Comparison of ENCODE assay signal across 13 mouse cellular contexts in the genomic region with DNA sequence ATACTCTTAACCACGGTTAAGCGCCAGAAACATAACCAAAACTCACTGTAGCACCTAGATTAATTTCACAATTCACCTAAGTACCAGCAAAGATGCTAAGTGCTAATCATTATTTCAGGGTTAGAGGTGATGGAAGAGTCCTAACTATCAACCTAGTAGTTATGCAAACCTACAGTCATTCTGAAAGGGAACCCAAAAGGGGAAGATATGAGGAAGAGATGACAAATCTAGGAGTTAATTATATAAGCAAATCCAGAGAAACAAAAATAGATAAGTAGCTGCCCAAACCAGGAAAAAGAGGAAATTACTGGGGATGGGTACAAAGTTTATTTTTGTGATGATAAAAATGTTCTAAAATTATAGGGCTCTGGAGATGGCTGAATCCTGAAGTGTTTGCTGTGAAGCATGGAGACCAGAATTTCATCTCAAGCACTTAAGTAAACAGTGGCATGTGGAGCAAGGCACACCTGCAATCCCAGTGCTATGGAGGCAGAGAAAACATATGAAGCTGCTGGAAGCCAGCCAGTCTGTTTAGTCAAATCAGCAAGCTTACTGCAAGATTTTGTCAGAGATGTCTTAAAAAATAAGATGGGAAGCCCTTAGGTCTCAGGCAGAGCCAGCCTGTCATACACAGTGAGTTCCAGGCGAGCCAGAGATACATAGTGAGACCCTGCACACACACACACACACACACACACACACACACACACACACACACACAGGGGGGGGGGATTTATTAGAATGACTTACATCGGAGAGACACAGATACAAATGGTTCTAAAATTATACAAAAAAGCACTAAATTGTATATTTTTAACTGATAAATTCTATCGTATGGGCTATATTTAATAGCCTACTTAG. TPM values are rescaled to one million over a fixed set of nuclear protein-coding genes. Genes with fewer than 3 reads are reported as not detected.
DNase-seq lines count a peak whose midpoint lies in the region; ATAC-seq lines count a peak whose summit lies in the region.
"Had no signal": no experiment of that assay in that cellular context is flagged by ENCODE, and none has a peak within 500 bp of the region (broad histone marks: within the 10 kb centered on the region; RNA-seq: fewer than 3 reads in every experiment).

No protein-coding gene starts in this region.

- WGBS in embryonic facial prominence, embryonic 14.5 days: 88% methylated on average over 5 of the region's 5 CpGs
- WGBS in embryonic facial prominence, embryonic 10.5 days: 90% methylated on average over 5 of the region's 5 CpGs
- WGBS in midbrain, embryonic 14.5 days: 94% methylated on average over 5 of the region's 5 CpGs
- WGBS in midbrain, embryonic 10.5 days: 87% methylated on average over 5 of the region's 5 CpGs
- 92% methylated on average over 5 of the region's 5 CpGs for WGBS in kidney, embryonic 16.5 days

- no peaks in the 10 kb centered on the region; the same call in 1 of the 2 replicates for H3K9me3 ChIP-seq in embryonic facial prominence, embryonic 14.5 days (ENCODE audit: control insufficient read depth, low read length)
- peaks cover 2% of the 10 kb centered on the region; the same call in 1 of the 2 replicates for H3K9me3 ChIP-seq in embryonic facial prominence, embryonic 10.5 days
- no peaks in the 10 kb centered on the region for H3K9me3 ChIP-seq in midbrain, embryonic 14.5 days (ENCODE audit: control insufficient read depth, low read length)
- H3K9me3 ChIP-seq in midbrain, embryonic 10.5 days (replicated peaks): no peaks in the 10 kb centered on the region
- no peaks in the 10 kb centered on the region for H3K9me3 ChIP-seq in kidney, embryonic 16.5 days (ENCODE audit: low read length)
- H3K9me3 ChIP-seq: embryonic facial prominence, embryonic 12.5 days; neural tube, embryonic 15.5 days had no signal

- H3K4me3 ChIP-seq in embryonic facial prominence, embryonic 14.5 days (ENCODE audit: low read depth, low read length): no peak overlapping the region
- no peak overlapping the region for H3K4me3 ChIP-seq in embryonic facial prominence, embryonic 10.5 days
- H3K4me3 ChIP-seq in midbrain, embryonic 14.5 days (replicated peaks; ENCODE audit: low read depth, low read length): no peak overlapping the region
- no peak overlapping the region for H3K4me3 ChIP-seq in midbrain, embryonic 10.5 days
- H3K4me3 ChIP-seq in kidney, embryonic 16.5 days (ENCODE audit: low read length): no peak overlapping the region
- H3K4me3 ChIP-seq: embryonic facial prominence, embryonic 12.5 days; neural tube, embryonic 15.5 days had no signal

- H3K36me3 ChIP-seq in embryonic facial prominence, embryonic 14.5 days (ENCODE audit: control insufficient read depth, insufficient read depth, low read length): peaks cover 8% of the 10 kb centered on the region; the same call in 1 of the 2 replicates
- H3K36me3 ChIP-seq in embryonic facial prominence, embryonic 10.5 days (replicated peaks): peaks cover 31% of the 10 kb centered on the region
- peaks cover 3% of the 10 kb centered on the region; the same call in 1 of the 2 replicates for H3K36me3 ChIP-seq in midbrain, embryonic 14.5 days (ENCODE audit: control insufficient read depth, insufficient read depth, low read length)
- H3K36me3 ChIP-seq in midbrain, embryonic 10.5 days: peaks cover 24% of the 10 kb centered on the region
- peaks cover 3% of the 10 kb centered on the region; the same call in 1 of the 2 replicates for H3K36me3 ChIP-seq in kidney, embryonic 16.5 days (ENCODE audit: insufficient read depth, low read length)
- H3K36me3 ChIP-seq: embryonic facial prominence, embryonic 12.5 days had no signal

- H3K27me3 ChIP-seq in embryonic facial prominence, embryonic 14.5 days (replicated peaks; ENCODE audit: control insufficient read depth, insufficient read depth, low read length): no peaks in the 10 kb centered on the region
- no peaks in the 10 kb centered on the region for H3K27me3 ChIP-seq in embryonic facial prominence, embryonic 10.5 days (replicated peaks; ENCODE audit: low read depth, poor library complexity, severe bottlenecking)
- H3K27me3 ChIP-seq in midbrain, embryonic 14.5 days (ENCODE audit: control insufficient read depth, insufficient read depth, low read length): no peaks in the 10 kb centered on the region
- no peaks in the 10 kb centered on the region for H3K27me3 ChIP-seq in midbrain, embryonic 10.5 days (ENCODE audit: low read depth, poor library complexity, severe bottlenecking)
- H3K27me3 ChIP-seq in kidney, embryonic 16.5 days (ENCODE audit: insufficient read depth, low read length): no peaks in the 10 kb centered on the region
- H3K27me3 ChIP-seq: embryonic facial prominence, embryonic 12.5 days; neural tube, embryonic 15.5 days; Patski had no signal

- H3K27ac ChIP-seq in embryonic facial prominence, embryonic 14.5 days (replicated peaks; ENCODE audit: low read depth, low read length): no peak overlapping the region
- H3K27ac ChIP-seq in embryonic facial prominence, embryonic 10.5 days (replicated peaks): no peak overlapping the region
- H3K27ac ChIP-seq in midbrain, embryonic 14.5 days (replicated peaks; ENCODE audit: low read depth, low read length): no peak overlapping the region
- H3K27ac ChIP-seq in midbrain, embryonic 10.5 days (replicated peaks): no peak overlapping the region
- no peak overlapping the region for H3K27ac ChIP-seq in kidney, embryonic 16.5 days (ENCODE audit: low read length)
- H3K27ac ChIP-seq: embryonic facial prominence, embryonic 12.5 days; neural tube, embryonic 15.5 days had no signal

- H3K4me1 ChIP-seq in embryonic facial prominence, embryonic 14.5 days (ENCODE audit: control insufficient read depth, insufficient read depth, low read length): no peaks in the 10 kb centered on the region
- H3K4me1 ChIP-seq in embryonic facial prominence, embryonic 10.5 days: peaks cover 7% of the 10 kb centered on the region; the same call in 1 of the 2 replicates
- peaks cover 5% of the 10 kb centered on the region; the same call in 1 of the 2 replicates for H3K4me1 ChIP-seq in midbrain, embryonic 14.5 days (ENCODE audit: control insufficient read depth, insufficient read depth, low read length)
- H3K4me1 ChIP-seq in midbrain, embryonic 10.5 days: no peaks in the 10 kb centered on the region
- no peaks in the 10 kb centered on the region for H3K4me1 ChIP-seq in kidney, embryonic 16.5 days (ENCODE audit: insufficient read depth, low read length)
- H3K4me1 ChIP-seq: embryonic facial prominence, embryonic 12.5 days had no signal

- no peak for ATAC-seq in embryonic facial prominence, embryonic 14.5 days (ENCODE audit: low read depth)
- no peak for ATAC-seq in midbrain, embryonic 14.5 days (ENCODE audit: low FRiP score, low TSS enrichment)
- peak; percentile 59 for ATAC-seq in megakaryocyte progenitor cell, adult 5-6 weeks (replicated peaks; ENCODE audit: poor library complexity)
- no peak for ATAC-seq in kidney, embryonic 16.5 days (ENCODE audit: low FRiP score, low TSS enrichment)
- ATAC-seq: Patski had no signal

- peak; percentile 70 for DNase-seq in embryonic facial prominence, embryonic 14.5 days (ENCODE audit: low spot score)
- no peak for DNase-seq in embryonic facial prominence, embryonic 10.5 days (ENCODE audit: low spot score)
- peak; percentile 18 for DNase-seq in midbrain, embryonic 14.5 days
- no peak for DNase-seq in midbrain, embryonic 10.5 days (ENCODE audit: low spot score)
- no peak for DNase-seq in B cell, adult 2 months
- DNase-seq in kidney, postnatal 25 days: no peak
- DNase-seq: gastrocnemius, postnatal 36 days; kidney, adult 18-20 months had no signal

- H3K4me2 ChIP-seq in embryonic facial prominence, embryonic 14.5 days (ENCODE audit: low read depth, low read length): no peak overlapping the region
- no peak overlapping the region for H3K4me2 ChIP-seq in midbrain, embryonic 14.5 days (ENCODE audit: low read length)
- H3K4me2 ChIP-seq in kidney, embryonic 16.5 days (replicated peaks; ENCODE audit: low read depth, low read length): no peak overlapping the region
- H3K4me2 ChIP-seq: embryonic facial prominence, embryonic 12.5 days; neural tube, embryonic 15.5 days had no signal

- H3K9ac ChIP-seq in embryonic facial prominence, embryonic 14.5 days (ENCODE audit: low read depth, low read length): no peak overlapping the region
- no peak overlapping the region for H3K9ac ChIP-seq in midbrain, embryonic 14.5 days (replicated peaks; ENCODE audit: low read length)
- no peak overlapping the region for H3K9ac ChIP-seq in kidney, embryonic 16.5 days (replicated peaks; ENCODE audit: low read length)
- H3K9ac ChIP-seq: embryonic facial prominence, embryonic 12.5 days; neural tube, embryonic 15.5 days had no signal

RNA-seq across cellular contexts. Expression of a gene that starts 45.9 kb away (rescaled TPM):
- polyA plus RNA-seq in embryonic facial prominence, embryonic 14.5 days (2014; fragmentation: Nextera tagmentation; extraction: Ambion mirVana): 36.8 and 44.6 TPM in 2 replicates
- 57.7 and 66.4 TPM in 2 replicates for polyA plus RNA-seq in embryonic facial prominence, embryonic 10.5 days (2016; fragmentation: Nextera tagmentation; extraction: Ambion mirVana)
- polyA plus RNA-seq in midbrain, embryonic 14.5 days (2014; fragmentation: Nextera tagmentation; extraction: Ambion mirVana): 277 and 289 TPM in 2 replicates
- 50.5 and 62.7 TPM in 2 replicates for polyA plus RNA-seq in midbrain, embryonic 10.5 days (2016; fragmentation: Nextera tagmentation; extraction: Ambion mirVana)
- total RNA-seq in megakaryocyte progenitor cell, adult 5-6 weeks (2015): 9.0 and 13.4 TPM in 2 replicates
- 11.0 and 12.7 TPM in 2 replicates for total RNA-seq in megakaryocyte progenitor cell, adult 5-6 weeks (2017)
- polyA plus RNA-seq in kidney, embryonic 16.5 days (2015; fragmentation: Nextera tagmentation; extraction: Ambion mirVana): 41.4 and 46.2 TPM in 2 replicates

Comparison
In these comparisons a context has a peak if more than half of its experiments do, and no peak if none do; other contexts are left out.
1. DNase-seq: peak in embryonic facial prominence, embryonic 14.5 days (single experiment) and midbrain, embryonic 14.5 days (single experiment); none in embryonic facial prominence, embryonic 10.5 days (single experiment), midbrain, embryonic 10.5 days (single experiment), B cell, adult 2 months (0 of 2) and kidney, postnatal 25 days (0 of 2).